In genomic region chr5:114005100-114005499, GRCm38 (mm10) we compare ENCODE assay signal across 29 mouse cellular contexts. TPM values are rescaled to one million over a fixed set of nuclear protein-coding genes. Genes with fewer than 3 reads are reported as not detected.
DNase-seq lines count a peak whose midpoint lies in the region; ATAC-seq and TF ChIP-seq lines count a peak whose summit lies in the region.
"Had no signal": no experiment of that assay in that cellular context is flagged by ENCODE, and none has a peak within 500 bp of the region (broad histone marks: within the 10 kb centered on the region; RNA-seq: fewer than 3 reads in every experiment).

No protein-coding gene starts in this region.

- DNase-seq in kidney, adult 2 months = peak; percentile 57
- no peak for DNase-seq in kidney, postnatal 10 days
- no peak for DNase-seq in heart, adult 11 months
- DNase-seq in gastrocnemius, postnatal 25 days = no peak
- DNase-seq: adrenal gland, postnatal 10 days; adrenal gland, postnatal 36 days; cerebellum, adult 18-20 months; cerebellum, adult 9-10 months; cerebellum, postnatal 14 days; forebrain, postnatal 0 days; gastrocnemius, adult 2 months; gastrocnemius, postnatal 14 days; heart, adult 2 months; heart, postnatal 14 days; heart, postnatal 4 days had no signal

- H3K9ac ChIP-seq in kidney, embryonic 14.5 days (ENCODE audit: low read depth, low read length) = no peak overlapping the region
- H3K9ac ChIP-seq in kidney, embryonic 16.5 days (replicated peaks; ENCODE audit: low read length) = no peak overlapping the region
- no peak overlapping the region for H3K9ac ChIP-seq in intestine, embryonic 15.5 days
- H3K9ac ChIP-seq: forebrain, embryonic 13.5 days; forebrain, postnatal 0 days; heart, embryonic 13.5 days; hindbrain, embryonic 14.5 days had no signal

- no peak for TF ChIP-seq POLR2A in kidney, adult 2 months (IDR thresholded peaks at IDR 0.05; ENCODE audit: low read depth, low read length)
- no peak for TF ChIP-seq POLR2A in small intestine, adult 2 months (IDR thresholded peaks at IDR 0.05; ENCODE audit: low read depth, low read length)

- H3K27me3 ChIP-seq in kidney, adult 2 months (replicated peaks; ENCODE audit: control insufficient read depth, insufficient read depth, low read length) = no peaks in the 10 kb centered on the region
- no peaks in the 10 kb centered on the region for H3K27me3 ChIP-seq in kidney, embryonic 14.5 days (ENCODE audit: control insufficient read depth, insufficient read depth, low read length)
- no peaks in the 10 kb centered on the region for H3K27me3 ChIP-seq in kidney, embryonic 16.5 days (ENCODE audit: insufficient read depth, low read length)
- H3K27me3 ChIP-seq in intestine, embryonic 15.5 days (replicated peaks) = no peaks in the 10 kb centered on the region
- no peaks in the 10 kb centered on the region for H3K27me3 ChIP-seq in small intestine, adult 2 months (ENCODE audit: control insufficient read depth, insufficient read depth, low read length)
- H3K27me3 ChIP-seq: forebrain, embryonic 13.5 days had no signal

- WGBS in kidney, adult 2 months = 34% methylated on average over 5 of the region's 5 CpGs
- 24% methylated on average over 5 of the region's 5 CpGs for WGBS in kidney, embryonic 14.5 days
- WGBS in kidney, embryonic 16.5 days = 18% methylated on average over 5 of the region's 5 CpGs
- 50% methylated on average over 5 of the region's 5 CpGs for WGBS in intestine, embryonic 15.5 days
- WGBS in small intestine, adult 2 months = 23% methylated on average over 5 of the region's 5 CpGs

- no peak for ATAC-seq in kidney, embryonic 14.5 days (ENCODE audit: low FRiP score, low TSS enrichment)
- ATAC-seq in kidney, embryonic 16.5 days (ENCODE audit: low FRiP score, low TSS enrichment) = 0 out of 2 replicates have a peak, but pooled peaks have one; percentile 20
- peak; percentile 71 for ATAC-seq in intestine, embryonic 15.5 days
- ATAC-seq: forebrain, embryonic 13.5 days; forebrain, postnatal 0 days; hindbrain, postnatal 0 days had no signal

- no peaks in the 10 kb centered on the region for H3K9me3 ChIP-seq in kidney, embryonic 14.5 days (ENCODE audit: control insufficient read depth, low read length)
- no peaks in the 10 kb centered on the region for H3K9me3 ChIP-seq in kidney, embryonic 16.5 days (ENCODE audit: low read length)
- no peaks in the 10 kb centered on the region for H3K9me3 ChIP-seq in intestine, embryonic 15.5 days
- H3K9me3 ChIP-seq: forebrain, embryonic 10.5 days; forebrain, embryonic 13.5 days; heart, embryonic 10.5 days; heart, embryonic 13.5 days had no signal

- peak overlapping the region; percentile 18 for H3K4me3 ChIP-seq in kidney, adult 2 months (ENCODE audit: insufficient read depth, low read depth, low read length)
- H3K4me3 ChIP-seq in kidney, embryonic 14.5 days (ENCODE audit: low read length) = no peak overlapping the region
- H3K4me3 ChIP-seq in kidney, embryonic 16.5 days (ENCODE audit: low read length) = no peak overlapping the region
- H3K4me3 ChIP-seq in intestine, embryonic 15.5 days (replicated peaks) = no peak overlapping the region; the same call in 1 of the 2 replicates
- no peak overlapping the region for H3K4me3 ChIP-seq in small intestine, adult 2 months (ENCODE audit: low read depth, low read length)
- H3K4me3 ChIP-seq: forebrain, embryonic 10.5 days; forebrain, embryonic 13.5 days; gastrocnemius, adult 2 months; heart, adult 2 months; heart, embryonic 10.5 days; heart, embryonic 13.5 days had no signal

- peaks cover 4% of the 10 kb centered on the region; the same call in 1 of the 2 replicates for H3K4me1 ChIP-seq in kidney, adult 2 months (ENCODE audit: control insufficient read depth, insufficient read depth, low read length)
- no peaks in the 10 kb centered on the region for H3K4me1 ChIP-seq in kidney, embryonic 14.5 days (ENCODE audit: control insufficient read depth, insufficient read depth, low read length)
- peaks cover 11% of the 10 kb centered on the region for H3K4me1 ChIP-seq in kidney, embryonic 16.5 days (ENCODE audit: insufficient read depth, low read length)
- H3K4me1 ChIP-seq in intestine, embryonic 15.5 days (replicated peaks) = 0 out of 2 replicates have a peak, but pooled peaks cover 7% of the 10 kb centered on the region
- H3K4me1 ChIP-seq in small intestine, adult 2 months (ENCODE audit: control insufficient read depth, insufficient read depth, insufficient read length, low read length) = peaks cover 24% of the 10 kb centered on the region
- H3K4me1 ChIP-seq: forebrain, embryonic 13.5 days; heart, embryonic 13.5 days had no signal

- TF ChIP-seq CTCF in kidney, adult 2 months (conservative IDR thresholded peaks at IDR 0.05; ENCODE audit: insufficient read depth, insufficient read length, low read depth, low read length) = no peak
- TF ChIP-seq CTCF in small intestine, adult 2 months (IDR thresholded peaks at IDR 0.05; ENCODE audit: extremely low read depth, insufficient read length, insufficient replicate concordance, low read depth, low read length) = no peak

- H3K4me2 ChIP-seq in kidney, embryonic 14.5 days (replicated peaks; ENCODE audit: low read depth, low read length) = no peak overlapping the region
- peak overlapping the region; percentile 28; the same call in 1 of the 2 replicates for H3K4me2 ChIP-seq in kidney, embryonic 16.5 days (replicated peaks; ENCODE audit: low read depth, low read length)
- peak overlapping the region; percentile 17 for H3K4me2 ChIP-seq in intestine, embryonic 15.5 days (replicated peaks)
- H3K4me2 ChIP-seq: forebrain, embryonic 13.5 days; heart, embryonic 13.5 days; hindbrain, embryonic 14.5 days had no signal

- H3K36me3 ChIP-seq in kidney, adult 2 months (ENCODE audit: control insufficient read depth, insufficient read depth, low read length) = no peaks in the 10 kb centered on the region; the same call in 1 of the 2 replicates
- H3K36me3 ChIP-seq in kidney, embryonic 14.5 days (ENCODE audit: control insufficient read depth, insufficient read depth, low read length) = no peaks in the 10 kb centered on the region
- H3K36me3 ChIP-seq in kidney, embryonic 16.5 days (ENCODE audit: insufficient read depth, low read length) = no peaks in the 10 kb centered on the region
- H3K36me3 ChIP-seq in intestine, embryonic 15.5 days = no peaks in the 10 kb centered on the region
- no peaks in the 10 kb centered on the region for H3K36me3 ChIP-seq in small intestine, adult 2 months (ENCODE audit: control insufficient read depth, insufficient read depth, low read length)
- H3K36me3 ChIP-seq: forebrain, embryonic 10.5 days; heart, embryonic 10.5 days; heart, embryonic 13.5 days had no signal

- peak overlapping the region; percentile 84 for H3K27ac ChIP-seq in kidney, adult 2 months (ENCODE audit: insufficient read depth, low read depth, low read length)
- no peak overlapping the region for H3K27ac ChIP-seq in kidney, embryonic 14.5 days (ENCODE audit: low read depth, low read length)
- peak overlapping the region; percentile 77; the same call in 1 of the 2 replicates for H3K27ac ChIP-seq in kidney, embryonic 16.5 days (ENCODE audit: low read length)
- peak overlapping the region; percentile 54; the same call in 1 of the 2 replicates for H3K27ac ChIP-seq in intestine, embryonic 15.5 days
- peak overlapping the region; percentile 92 for H3K27ac ChIP-seq in small intestine, adult 2 months (ENCODE audit: insufficient read depth, low read depth, low read length)
- H3K27ac ChIP-seq: forebrain, embryonic 10.5 days; forebrain, embryonic 13.5 days; gastrocnemius, adult 2 months; heart, adult 2 months; heart, embryonic 10.5 days; heart, embryonic 13.5 days; hindbrain, embryonic 14.5 days; hindbrain, postnatal 0 days had no signal

RNA-seq across cellular contexts. Expression of gene Dao, which starts 1.6 kb away (rescaled TPM):
- 369 and 376 TPM in 2 replicates for polyA plus RNA-seq in kidney, adult 2 months (2012; rRNA removed)
- 6.0 and 7.7 TPM in 2 replicates for polyA plus RNA-seq in kidney, embryonic 14.5 days (2014; fragmentation: Nextera tagmentation; extraction: Ambion mirVana)
- polyA plus RNA-seq in kidney, embryonic 16.5 days (2015; fragmentation: Nextera tagmentation; extraction: Ambion mirVana) = 20.4 and 22.5 TPM in 2 replicates
- 13.8 and 17.1 TPM in 2 replicates for polyA plus RNA-seq in intestine, embryonic 15.5 days (2015; fragmentation: Nextera tagmentation; extraction: Ambion mirVana)
- 11.9 and 16.8 TPM in 2 replicates for polyA plus RNA-seq in small intestine, adult 2 months (2012; rRNA removed)
- total RNA-seq in gastrocnemius, postnatal 25 days (2021) = not detected
- total RNA-seq: adrenal gland, postnatal 10 days; adrenal gland, postnatal 36 days; forebrain, postnatal 0 days; gastrocnemius, adult 2 months; gastrocnemius, postnatal 14 days; heart, adult 2 months; heart, postnatal 14 days; heart, postnatal 4 days had no signal
- polyA plus RNA-seq: embryonic facial prominence, embryonic 11.5 days; embryonic facial prominence, embryonic 14.5 days; forebrain, embryonic 10.5 days; forebrain, embryonic 13.5 days; forebrain, postnatal 0 days; heart, adult 2 months; heart, embryonic 10.5 days; heart, embryonic 13.5 days; heart, embryonic 16.5 days; hindbrain, embryonic 11.5 days; hindbrain, embryonic 14.5 days had no signal

RNA-seq across cellular contexts. Expression of gene Ssh1, which starts 11.4 kb away (rescaled TPM):
- 11.3 and 12.1 TPM in 2 replicates for polyA plus RNA-seq in kidney, adult 2 months (2012; rRNA removed)
- polyA plus RNA-seq in kidney, embryonic 14.5 days (2014; fragmentation: Nextera tagmentation; extraction: Ambion mirVana) = 18.5 and 28.2 TPM in 2 replicates
- polyA plus RNA-seq in kidney, embryonic 16.5 days (2015; fragmentation: Nextera tagmentation; extraction: Ambion mirVana) = 15.0 and 16.7 TPM in 2 replicates
- polyA plus RNA-seq in intestine, embryonic 15.5 days (2015; fragmentation: Nextera tagmentation; extraction: Ambion mirVana) = 10.1 and 11.8 TPM in 2 replicates
- 6.7 and 11.3 TPM in 2 replicates for polyA plus RNA-seq in small intestine, adult 2 months (2012; rRNA removed)
- 1 to 10 TPM; 6.5 to 6.7 TPM for total RNA-seq in gastrocnemius, postnatal 25 days (2021)

Comparison
In these comparisons a context has a peak if more than half of its experiments do, and no peak if none do; other contexts are left out.
1. RNA of gene Dao, which starts 1.6 kb away (polyA plus RNA-seq): 369 to 376 TPM in kidney, adult 2 months; 20.4 to 22.5 TPM in kidney, embryonic 16.5 days, 13.8 to 17.1 TPM in intestine, embryonic 15.5 days, 11.9 to 16.8 TPM in small intestine, adult 2 months and 6.0 to 7.7 TPM in kidney, embryonic 14.5 days; every median in the first group is over 10 times any median in the second.